Mouse (Mus musculus): ENCODE data around the gene Map4k2. TPM values are rescaled to one million over a fixed set of nuclear protein-coding genes. Genes with fewer than 3 reads are reported as not detected.
A peak's percentile ranks its signal among the peaks of the same experiment; 100 is the strongest.

The Map4k2 gene
- polyA plus RNA-seq, 1 experiment from 2014 or later = 15.2 TPM

GRCm38 (mm10) chr19:6342276-6342933 is 1.5 kb downstream of the Map4k2 start:
- WGBS = 85% methylated on average over 5 of the region's 5 CpGs
- Histone ChIP-seq H3K4me1 (peaks cover 37% of the 10 kb centered on the region), H3K27ac (peak overlapping the region; percentile 33), H3K9me3 (replicated peaks) (no peaks in the 10 kb centered on the region), H3K36me3 (peaks cover 86% of the 10 kb centered on the region), H3K27me3 (ENCODE audit: low read depth, poor library complexity, severe bottlenecking) (no peaks in the 10 kb centered on the region), H3K4me3 (peak overlapping the region; percentile 23; the same call in 1 of the 2 replicates)
- no peak for DNase-seq (ENCODE audit: low spot score)

- H3K4me3 ChIP-seq = no peak overlapping the region
- H3K4me1 ChIP-seq = peaks cover 42% of the 10 kb centered on the region
- DNase-seq (ENCODE audit: low spot score) = no peak
- peaks cover 84% of the 10 kb centered on the region for H3K36me3 ChIP-seq
- H3K27me3 ChIP-seq (ENCODE audit: low read depth, poor library complexity, severe bottlenecking) = no peaks in the 10 kb centered on the region
- H3K27ac ChIP-seq = no peak overlapping the region
- no peaks in the 10 kb centered on the region for H3K9me3 ChIP-seq (replicated peaks)
- 86% methylated on average over 19 of the region's 19 CpGs for WGBS
Measured at GRCm38 (mm10) chr19:6343066-6343925, 2.4 kb downstream of the Map4k2 start.

- peaks cover 49% of the 10 kb centered on the region for H3K4me1 ChIP-seq
Measured at GRCm38 (mm10) chr19:6343996-6344395, 3.1 kb downstream of the Map4k2 start.

GRCm38 (mm10) chr19:6346023-6346422 is 5.1 kb downstream of the Map4k2 start:
- H3K4me3 ChIP-seq = no peak overlapping the region
- no peaks in the 10 kb centered on the region for H3K27me3 ChIP-seq (ENCODE audit: low read depth, poor library complexity, severe bottlenecking)
- WGBS = 89% methylated on average over 5 of the region's 5 CpGs
- DNase-seq (ENCODE audit: low spot score) = no peak
- H3K9me3 ChIP-seq (replicated peaks) = no peaks in the 10 kb centered on the region
- H3K36me3 ChIP-seq = peaks cover 61% of the 10 kb centered on the region
- peaks cover 54% of the 10 kb centered on the region for H3K4me1 ChIP-seq
- H3K27ac ChIP-seq = peak overlapping the region; percentile 16; the same call in 1 of the 2 replicates

More at GRCm38 (mm10) chr19:6343996-6344395, 3.1 kb downstream of the Map4k2 start:
- no peak overlapping the region for H3K27ac ChIP-seq
- H3K9me3 ChIP-seq (replicated peaks) = no peaks in the 10 kb centered on the region
- 93% methylated on average over 5 of the region's 5 CpGs for WGBS
- no peak for DNase-seq (ENCODE audit: low spot score)
- no peaks in the 10 kb centered on the region for H3K27me3 ChIP-seq (ENCODE audit: low read depth, poor library complexity, severe bottlenecking)
- H3K4me3 ChIP-seq = no peak overlapping the region
- peaks cover 77% of the 10 kb centered on the region for H3K36me3 ChIP-seq

- 91% methylated on average over 10 of the region's 10 CpGs for WGBS
- Histone ChIP-seq H3K36me3 (peaks cover 64% of the 10 kb centered on the region), H3K27me3 (ENCODE audit: low read depth, poor library complexity, severe bottlenecking) (no peaks in the 10 kb centered on the region), H3K9me3 (replicated peaks) (no peaks in the 10 kb centered on the region), H3K4me3 (no peak overlapping the region), H3K4me1 (peaks cover 53% of the 10 kb centered on the region), H3K27ac (no peak overlapping the region)
- no peak for DNase-seq (ENCODE audit: low spot score)
Measured at GRCm38 (mm10) chr19:6346661-6347060, 5.7 kb downstream of the Map4k2 start.

GRCm38 (mm10) chr19:6347615-6348014 is 6.7 kb downstream of the Map4k2 start:
- peaks cover 44% of the 10 kb centered on the region for H3K4me1 ChIP-seq
- no peaks in the 10 kb centered on the region for H3K27me3 ChIP-seq (ENCODE audit: low read depth, poor library complexity, severe bottlenecking)
- 89% methylated on average over 4 of the region's 4 CpGs for WGBS
- H3K27ac ChIP-seq = no peak overlapping the region
- peaks cover 61% of the 10 kb centered on the region for H3K36me3 ChIP-seq
- DNase-seq (ENCODE audit: low spot score) = no peak
- no peaks in the 10 kb centered on the region for H3K9me3 ChIP-seq (replicated peaks)
- H3K4me3 ChIP-seq = no peak overlapping the region

GRCm38 (mm10) chr19:6348717-6349116 is 7.8 kb downstream of the Map4k2 start:
- H3K36me3 ChIP-seq = peaks cover 62% of the 10 kb centered on the region

GRCm38 (mm10) chr19:6349215-6349983 is 8.5 kb downstream of the Map4k2 start:
- peak; percentile 60 for DNase-seq (ENCODE audit: low spot score)
- Histone ChIP-seq H3K27ac (peak overlapping the region; percentile 78), H3K4me1 (peaks cover 40% of the 10 kb centered on the region)

More at GRCm38 (mm10) chr19:6348717-6349116, 7.8 kb downstream of the Map4k2 start:
- 36% methylated on average over 9 of the region's 9 CpGs for WGBS
- no peak for DNase-seq (ENCODE audit: low spot score)
- H3K27ac ChIP-seq = peak overlapping the region; percentile 78
- H3K27me3 ChIP-seq (ENCODE audit: low read depth, poor library complexity, severe bottlenecking) = no peaks in the 10 kb centered on the region
- H3K9me3 ChIP-seq (replicated peaks) = no peaks in the 10 kb centered on the region
- H3K4me1 ChIP-seq = peaks cover 40% of the 10 kb centered on the region
- H3K4me3 ChIP-seq = peak overlapping the region; percentile 12; the same call in 1 of the 2 replicates

GRCm38 (mm10) chr19:6351431-6352106 is 10.6 kb downstream of the Map4k2 start:
- Histone ChIP-seq H3K4me3 (no peak overlapping the region), H3K27me3 (ENCODE audit: low read depth, poor library complexity, severe bottlenecking) (no peaks in the 10 kb centered on the region), H3K9me3 (replicated peaks) (no peaks in the 10 kb centered on the region), H3K36me3 (peaks cover 50% of the 10 kb centered on the region), H3K27ac (peak overlapping the region; percentile 38; the same call in 1 of the 2 replicates), H3K4me1 (peaks cover 36% of the 10 kb centered on the region)
- 78% methylated on average over 14 of the region's 14 CpGs for WGBS
- DNase-seq (ENCODE audit: low spot score) = no peak

More at GRCm38 (mm10) chr19:6349215-6349983, 8.5 kb downstream of the Map4k2 start:
- H3K36me3 ChIP-seq = peaks cover 62% of the 10 kb centered on the region
- peak overlapping the region; percentile 12; the same call in 1 of the 2 replicates for H3K4me3 ChIP-seq
- WGBS = 21% methylated on average over 14 of the region's 14 CpGs
- no peaks in the 10 kb centered on the region for H3K9me3 ChIP-seq (replicated peaks)
- H3K27me3 ChIP-seq (ENCODE audit: low read depth, poor library complexity, severe bottlenecking) = no peaks in the 10 kb centered on the region

GRCm38 (mm10) chr19:6352107-6352505 is 11.2 kb downstream of the Map4k2 start:
- 89% methylated on average over 2 of the region's 2 CpGs for WGBS
- Histone ChIP-seq H3K4me1 (peaks cover 36% of the 10 kb centered on the region), H3K4me3 (no peak overlapping the region), H3K36me3 (peaks cover 45% of the 10 kb centered on the region), H3K9me3 (replicated peaks) (no peaks in the 10 kb centered on the region), H3K27me3 (ENCODE audit: low read depth, poor library complexity, severe bottlenecking) (no peaks in the 10 kb centered on the region), H3K27ac (no peak overlapping the region)
- DNase-seq (ENCODE audit: low spot score) = no peak

GRCm38 (mm10) chr19:6354030-6354429 is 13.1 kb downstream of the Map4k2 start:
- Histone ChIP-seq H3K4me3 (no peak overlapping the region), H3K9me3 (replicated peaks) (no peaks in the 10 kb centered on the region), H3K27me3 (ENCODE audit: low read depth, poor library complexity, severe bottlenecking) (no peaks in the 10 kb centered on the region), H3K36me3 (peaks cover 34% of the 10 kb centered on the region), H3K4me1 (peaks cover 20% of the 10 kb centered on the region), H3K27ac (no peak overlapping the region)
- 87% methylated on average over 7 of the region's 7 CpGs for WGBS
- no peak for DNase-seq (ENCODE audit: low spot score)

- Histone ChIP-seq H3K9me3 (replicated peaks) (no peaks in the 10 kb centered on the region), H3K4me3 (no peak overlapping the region), H3K4me1 (peaks cover 17% of the 10 kb centered on the region), H3K27ac (no peak overlapping the region), H3K27me3 (ENCODE audit: low read depth, poor library complexity, severe bottlenecking) (no peaks in the 10 kb centered on the region), H3K36me3 (peaks cover 26% of the 10 kb centered on the region)
- no peak for DNase-seq (ENCODE audit: low spot score)
- WGBS = 93% methylated on average over 3 of the region's 3 CpGs
Measured at GRCm38 (mm10) chr19:6361291-6361690, 20.4 kb downstream of the Map4k2 start.

All from limb, embryonic 10.5 days (tissue).